Mouse (Mus musculus) ZHBTc4 (cell line): ENCODE results near the gene Lsm6.
A peak's percentile ranks its signal among the peaks of the same experiment; 100 is the strongest.
"Not testable (repeated sequence)": the region's sequence is repeated elsewhere in the genome, so short reads cannot be mapped to it uniquely, and the experiment has no call there.

ENCODE experiments used
- DNase-seq: peaks from one replicate; pipeline ENCODE4 v3.0.0-alpha.2; 2011; ENCODE audit warnings: low read depth, low spot score

Gene Lsm6

GRCm38 (mm10) chr8:78820673-78821310 lies at the start of gene Lsm6:
TSS of gene Lsm6 (minus strand) at chr8:78821140.
- DNase-seq = peak; percentile 98

GRCm38 (mm10) chr8:78867036-78867435 lies 46.1 kb upstream of the Lsm6 start:
- no peak for DNase-seq

DNA sequence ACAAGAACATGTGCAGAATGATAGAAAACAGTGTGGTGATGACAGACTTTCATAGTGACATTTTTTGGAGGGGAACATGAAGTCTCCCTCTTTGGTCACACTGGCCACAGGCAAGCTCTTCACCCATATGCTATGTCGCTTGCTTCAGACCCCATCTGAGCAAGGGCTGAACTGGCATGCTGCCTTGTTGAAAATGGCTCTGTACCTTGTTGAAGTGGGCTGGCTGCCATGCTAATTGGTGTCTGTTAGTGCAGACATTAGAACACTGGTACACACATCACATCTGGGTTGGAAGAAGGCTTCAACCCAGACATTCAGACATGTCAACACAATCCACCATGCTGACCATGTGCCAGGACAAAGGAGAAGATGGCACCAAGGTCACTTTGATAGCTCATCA lies 42.1 kb upstream of the Lsm6 start:
- no peak for DNase-seq

DNA sequence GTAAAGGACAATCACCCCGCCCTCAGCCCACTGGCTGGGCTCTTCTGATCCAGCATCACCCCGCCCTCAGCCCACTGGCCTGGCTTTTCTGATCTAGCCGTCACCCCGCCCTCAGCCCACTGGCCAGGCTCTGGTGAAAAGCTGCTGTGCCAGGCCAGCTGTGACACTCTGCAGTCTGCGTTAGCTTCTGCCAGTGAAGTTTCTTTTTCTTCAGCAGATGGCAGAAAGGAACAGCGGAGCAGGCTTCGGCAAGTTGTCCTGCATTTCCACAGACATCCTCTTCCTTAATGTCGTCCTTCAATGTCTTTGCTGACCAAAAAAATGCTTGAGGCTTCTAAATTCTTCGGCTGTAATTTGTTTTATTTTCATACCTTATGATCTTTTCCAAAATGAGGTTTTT lies 41.1 kb upstream of the Lsm6 start:
- no peak for DNase-seq

GRCm38 (mm10) chr8:78860789-78861188 lies 39.8 kb upstream of the Lsm6 start:
- DNase-seq = peak; percentile 16

GRCm38 (mm10) chr8:78857421-78857820 lies 36.5 kb upstream of the Lsm6 start:
- DNase-seq = no peak

DNA sequence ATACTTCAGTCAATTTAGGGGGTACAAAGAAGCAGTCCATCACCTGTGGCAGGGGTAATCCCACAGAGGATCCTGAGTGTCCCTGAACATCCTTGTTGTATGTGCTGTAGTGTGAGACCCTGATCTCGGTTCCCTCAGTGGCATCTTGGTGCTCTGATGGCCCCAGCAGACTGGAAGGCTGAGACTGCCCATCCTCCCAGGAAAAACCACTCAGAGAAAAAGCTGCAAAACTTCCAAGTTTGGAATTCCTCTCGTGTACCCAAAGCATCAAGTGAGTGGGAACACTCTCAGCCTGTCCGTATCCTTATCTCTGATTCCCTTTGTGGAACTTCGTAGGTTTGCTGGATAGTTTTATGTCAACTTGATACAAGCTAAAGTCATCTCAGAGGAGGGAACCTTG lies 31.3 kb upstream of the Lsm6 start:
- DNase-seq = no peak

DNA sequence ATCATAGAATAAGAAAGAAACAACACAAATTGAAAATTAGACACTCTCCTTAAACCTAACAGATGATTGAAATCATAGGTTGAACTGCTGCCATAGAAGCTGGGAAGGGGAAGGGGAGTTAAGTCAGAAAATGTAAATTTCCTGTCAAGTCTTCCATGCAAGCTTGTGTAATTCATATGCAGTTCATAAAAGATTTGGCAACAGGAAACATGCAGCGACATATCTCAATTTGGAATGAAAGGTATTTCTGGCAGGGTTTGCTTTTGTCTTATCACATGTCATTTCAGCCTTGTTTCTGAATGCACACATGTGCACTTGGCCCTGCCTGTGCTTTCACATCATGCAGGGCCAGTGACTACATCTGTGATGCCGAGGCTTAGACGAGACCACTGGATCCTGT lies 26.3 kb upstream of the Lsm6 start:
- no peak for DNase-seq

DNA sequence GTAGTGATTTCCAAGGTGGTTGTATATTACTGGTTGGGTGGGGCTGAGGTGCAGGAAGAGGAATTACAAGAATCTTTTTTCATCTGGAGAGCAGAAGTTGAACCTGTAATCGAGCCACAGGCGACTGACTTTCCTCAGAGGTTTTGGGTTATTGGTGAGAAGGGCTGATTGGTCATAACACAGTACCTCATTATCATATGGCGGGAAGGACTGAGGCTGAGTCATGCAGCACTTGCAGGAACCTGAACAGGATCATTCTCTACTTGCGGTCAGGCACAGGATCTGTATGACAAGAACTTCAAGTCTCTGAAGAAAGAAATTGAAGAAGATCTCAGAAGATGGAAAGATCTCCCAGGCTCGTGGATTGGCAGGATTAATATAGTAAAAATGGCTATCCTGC lies 23.6 kb upstream of the Lsm6 start:
- DNase-seq = no peak

GRCm38 (mm10) chr8:78838656-78839413 lies 17.9 kb upstream of the Lsm6 start:
- no peak for DNase-seq

DNA sequence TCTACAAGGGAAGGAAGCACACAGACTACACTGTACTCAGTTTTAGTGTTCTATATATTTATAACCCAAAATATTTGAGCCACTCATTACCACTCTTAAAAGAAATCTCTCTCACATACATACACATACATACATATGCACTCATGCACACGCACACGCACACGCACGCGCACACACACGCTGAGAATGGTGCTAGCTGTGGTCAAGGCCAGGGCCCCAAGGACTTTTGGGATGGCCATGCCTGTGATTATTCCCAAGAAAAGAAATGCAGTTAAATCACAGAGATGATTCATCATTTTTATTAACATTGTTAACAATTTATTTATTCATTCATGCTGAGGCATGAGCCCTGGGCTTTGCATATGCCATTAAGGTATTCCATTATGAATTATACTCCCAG lies 15.2 kb upstream of the Lsm6 start:
- DNase-seq = no peak

DNA sequence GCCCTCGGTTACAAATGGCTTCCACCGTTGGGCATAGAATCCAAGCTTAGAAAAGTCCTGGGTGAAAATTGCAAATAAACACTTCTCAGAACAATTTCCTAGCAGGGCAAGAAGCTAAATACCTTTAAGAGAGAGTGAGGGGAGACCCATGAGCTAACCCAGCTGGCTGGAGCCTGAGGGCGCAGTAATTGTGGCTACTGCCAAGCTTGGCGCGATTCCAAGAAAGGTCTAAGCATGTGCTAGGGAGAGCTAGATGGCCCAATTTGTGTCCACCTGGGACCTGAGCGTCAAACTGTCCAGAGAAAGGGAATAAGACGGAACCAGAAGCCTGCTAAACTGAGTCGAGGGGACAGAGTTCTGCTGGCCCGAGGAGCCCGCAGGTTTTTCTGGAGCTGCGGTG lies 7.5 kb upstream of the Lsm6 start:
- no peak for DNase-seq

DNA sequence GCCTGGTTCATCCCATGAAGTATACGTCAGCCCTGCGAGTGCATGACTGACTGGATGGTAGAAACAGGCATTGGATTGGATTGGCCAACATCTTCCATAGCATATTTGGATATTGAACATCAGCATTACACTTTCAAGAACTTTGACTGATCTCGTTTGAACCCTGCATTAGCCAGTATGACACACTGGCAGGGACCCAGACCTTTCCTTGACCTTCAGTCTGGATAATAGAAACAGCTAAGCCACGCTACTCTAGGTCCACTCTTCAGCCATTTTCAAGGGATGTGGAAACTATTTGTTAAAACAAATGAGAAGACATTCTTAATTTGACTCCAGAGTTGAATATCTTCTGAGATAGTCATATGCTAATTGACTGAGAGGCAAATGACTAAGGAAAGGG lies 3.6 kb upstream of the Lsm6 start:
- DNase-seq = no peak

DNA sequence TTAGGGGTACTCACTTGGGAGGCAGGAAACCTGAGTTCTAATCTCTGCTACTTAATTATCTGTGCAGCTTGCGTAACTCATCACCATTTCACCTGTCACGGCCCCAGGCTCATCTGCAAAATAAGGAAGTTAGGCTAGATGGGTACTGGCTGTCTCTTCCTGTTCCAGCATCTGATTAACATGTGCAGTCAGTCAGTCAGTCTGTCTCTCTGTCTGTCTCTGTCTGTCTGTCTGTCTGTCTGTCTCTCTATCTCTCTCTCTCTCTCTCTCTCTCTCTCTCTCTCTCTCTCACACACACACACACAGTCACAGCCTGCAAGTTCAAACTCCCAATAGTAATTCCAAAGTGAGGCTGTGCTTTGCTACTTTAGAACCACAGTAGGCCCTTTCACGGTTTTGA lies 967 bp downstream of the Lsm6 start:
- DNase-seq = not testable (repeated sequence)

- DNase-seq = no peak
Measured at GRCm38 (mm10) chr8:78814743-78815142, 6.2 kb downstream of the Lsm6 start.

DNA sequence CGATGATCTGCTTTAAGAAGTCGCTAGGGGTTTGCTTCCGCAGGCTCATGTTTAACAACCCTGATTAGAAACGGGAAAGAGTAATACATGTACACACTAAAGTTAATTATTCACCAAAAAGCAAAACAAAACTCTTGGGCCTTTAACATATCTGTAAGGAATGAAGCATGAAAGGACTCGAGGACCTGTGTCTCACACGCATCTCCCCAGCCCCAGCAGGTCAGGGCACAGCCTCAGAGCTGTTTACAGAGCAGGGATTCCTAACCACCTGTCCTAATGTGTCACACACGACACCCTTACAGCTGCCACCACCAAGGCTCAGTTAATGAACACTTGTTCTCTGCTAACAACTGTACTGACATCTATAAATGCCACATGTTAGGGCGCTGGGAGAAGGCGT lies 7.9 kb downstream of the Lsm6 start:
- DNase-seq = no peak

GRCm38 (mm10) chr8:78812446-78812845 lies 8.5 kb downstream of the Lsm6 start:
- no peak for DNase-seq

DNA sequence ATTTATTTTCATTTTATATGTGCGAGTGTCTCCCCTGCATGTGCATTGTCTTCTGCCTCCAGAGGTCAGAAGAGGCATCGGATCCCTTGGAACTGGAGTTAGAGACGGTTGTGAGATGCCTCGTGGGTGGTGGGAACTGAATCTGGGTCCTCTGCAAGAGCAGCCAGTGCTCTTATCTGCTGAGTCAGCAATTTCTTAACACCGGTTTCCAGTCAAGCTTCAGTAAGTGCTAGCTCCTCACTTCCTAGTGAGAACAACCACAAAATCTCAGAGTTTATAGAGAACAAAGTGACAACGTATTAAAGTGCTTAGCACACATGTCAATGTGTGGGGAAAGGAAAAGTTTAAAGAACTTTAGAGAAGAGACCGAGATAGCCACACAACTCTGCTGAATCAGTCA lies 9.2 kb downstream of the Lsm6 start:
- DNase-seq = no peak

- no peak for DNase-seq
Measured at GRCm38 (mm10) chr8:78810207-78810675, 10.7 kb downstream of the Lsm6 start.

DNA sequence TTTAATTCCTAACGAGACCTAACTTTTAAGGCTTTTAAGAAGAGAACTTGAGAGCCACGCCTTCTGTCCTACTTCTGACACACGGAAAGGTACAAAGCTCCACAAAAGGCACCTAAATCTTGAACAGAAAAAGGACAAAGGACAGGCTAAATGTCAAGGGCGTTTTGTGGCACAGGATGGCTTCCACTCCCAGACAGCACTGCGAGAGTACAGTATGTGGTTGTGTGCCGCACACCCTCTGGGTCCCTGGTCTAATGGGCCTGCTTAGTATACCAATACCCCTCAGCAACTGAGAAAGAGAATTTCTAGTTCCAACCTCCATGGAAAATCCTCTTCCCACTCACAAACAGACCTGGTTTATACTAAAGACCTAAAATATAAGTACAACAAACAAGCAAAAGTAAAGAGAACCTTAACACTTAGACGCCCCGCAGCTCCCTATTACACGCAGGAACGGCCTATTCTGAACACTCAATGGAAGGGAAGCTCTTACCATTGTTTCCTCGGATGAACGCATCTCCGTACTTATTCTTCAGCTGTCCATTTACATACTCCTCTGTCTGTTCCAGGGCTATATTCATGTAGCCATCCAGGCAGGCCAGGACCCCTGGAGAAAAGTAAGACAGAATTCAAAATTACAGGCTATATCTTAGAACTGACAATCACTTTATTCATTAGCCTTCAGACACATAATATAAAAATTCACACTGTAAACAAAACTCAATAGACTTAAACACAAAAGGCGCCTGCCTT lies 11.3 kb downstream of the Lsm6 start:
- no peak for DNase-seq

- no peak for DNase-seq
Measured at GRCm38 (mm10) chr8:78808888-78809287, 12.1 kb downstream of the Lsm6 start.

- no peak for DNase-seq
Measured at GRCm38 (mm10) chr8:78808439-78808838, 12.5 kb downstream of the Lsm6 start.

GRCm38 (mm10) chr8:78807283-78807682 lies 13.7 kb downstream of the Lsm6 start:
- DNase-seq = no peak
